Mouse (Mus musculus): ENCODE measurements around the gene Igdcc3. TPM values are rescaled to one million over a fixed set of nuclear protein-coding genes. Genes with fewer than 3 reads are reported as not detected.

Gene Igdcc3
- polyA plus RNA-seq, 1 experiment, result not detected

DNA sequence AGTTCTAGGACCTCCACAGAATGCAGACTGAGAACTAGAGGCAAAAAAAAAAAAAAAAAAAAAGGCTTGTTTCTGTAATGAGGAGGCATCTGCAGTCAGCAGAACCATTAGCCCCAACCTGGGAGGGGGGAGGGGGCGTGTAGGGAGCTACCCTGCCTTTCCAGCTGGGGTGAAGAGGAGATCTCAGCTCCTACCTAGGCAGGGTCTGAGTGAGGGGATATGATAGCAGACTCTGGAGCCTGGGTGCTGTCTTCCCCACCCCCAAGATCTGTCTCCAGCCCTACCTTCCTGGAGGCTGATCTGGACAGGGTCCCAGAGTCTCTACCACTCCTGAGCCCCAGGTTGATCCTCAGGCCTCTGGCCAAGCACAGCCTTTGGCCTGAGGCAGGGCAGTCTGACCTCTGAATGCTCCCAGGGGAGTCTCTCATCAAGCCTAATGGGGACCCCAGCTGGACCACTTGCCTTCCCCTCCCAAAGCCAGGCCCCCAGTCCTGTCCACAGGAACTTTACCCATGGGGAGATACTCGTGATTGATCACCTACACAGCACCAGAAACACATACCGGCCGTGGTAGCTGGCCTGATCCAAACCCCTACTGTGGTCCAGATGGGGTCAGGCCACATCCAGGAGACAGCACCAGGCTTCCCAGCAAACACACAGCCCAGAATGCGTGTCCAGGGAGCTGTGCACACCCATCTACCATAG, 34.4 kb downstream of the Igdcc3 start:
- no peak overlapping the region for H3K4me3 ChIP-seq (replicated peaks; ENCODE audit: control insufficient read depth, low read depth, low read length)
- WGBS, result 66% methylated on average over 5 of the region's 5 CpGs
- H3K4me1 ChIP-seq (ENCODE audit: control insufficient read depth, insufficient read depth, low read length), result no peaks in the 10 kb centered on the region; the same call in 1 of the 2 replicates
- no peak overlapping the region for H3K27ac ChIP-seq (ENCODE audit: control insufficient read depth, insufficient read depth, low read depth, low read length, poor library complexity)
- TF ChIP-seq POLR2A (IDR thresholded peaks at IDR 0.05; ENCODE audit: borderline replicate concordance, control insufficient read depth, low read depth, low read length), result no peak
- TF ChIP-seq CTCF (IDR thresholded peaks at IDR 0.05; ENCODE audit: control insufficient read depth, insufficient read depth, low read length), result no peak

DNA sequence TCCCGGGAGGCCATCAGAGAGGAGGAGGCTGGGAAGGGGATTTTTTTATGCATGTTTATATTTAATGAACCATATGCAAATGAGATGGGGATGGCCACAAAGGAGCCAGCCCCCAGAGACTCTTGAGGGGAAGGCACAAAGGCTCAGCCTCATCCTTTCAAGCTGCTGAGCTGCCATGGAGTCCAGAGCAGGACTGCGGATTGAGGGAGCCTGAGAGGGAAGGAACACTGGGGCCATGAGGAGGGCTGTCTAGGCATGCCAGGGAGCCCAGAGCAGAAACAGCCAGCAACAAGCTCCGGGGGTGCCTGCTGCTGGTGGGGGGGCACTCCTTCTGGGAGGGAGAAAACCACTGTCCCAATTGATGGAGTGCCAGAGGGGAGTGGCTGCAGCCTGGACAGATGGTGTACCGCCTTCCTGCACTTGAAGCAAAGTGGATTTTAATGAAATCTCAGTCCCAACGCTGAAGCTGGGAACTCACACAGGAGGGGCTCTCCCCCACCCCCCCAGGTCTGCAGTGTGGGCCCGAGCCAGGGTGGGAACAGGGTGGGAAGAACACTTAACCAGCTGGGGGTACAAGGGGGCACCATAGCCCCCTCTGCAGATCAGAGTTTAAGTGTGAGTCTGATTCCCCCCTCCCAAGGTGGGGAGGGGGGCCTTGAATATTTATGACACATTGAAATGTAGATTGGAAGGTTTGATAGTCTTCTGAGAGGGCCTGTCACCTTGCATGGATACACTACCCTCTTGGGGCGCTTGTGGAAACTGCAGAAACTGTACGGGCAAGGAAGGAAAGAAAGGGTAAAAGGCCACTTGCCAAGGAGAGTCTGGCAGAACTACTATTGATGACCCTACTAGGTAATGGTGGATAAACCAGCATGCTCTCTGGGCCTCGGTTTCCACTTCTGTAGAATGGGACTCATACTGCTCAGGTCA, 35.2 kb downstream of the Igdcc3 start:
- Histone ChIP-seq H3K4me1 (ENCODE audit: control insufficient read depth, insufficient read depth, low read length) (no peaks in the 10 kb centered on the region; the same call in 1 of the 2 replicates), H3K27ac (ENCODE audit: control insufficient read depth, insufficient read depth, low read depth, low read length, poor library complexity) (no peak overlapping the region), H3K4me3 (replicated peaks; ENCODE audit: control insufficient read depth, low read depth, low read length) (no peak overlapping the region)
- 63% methylated on average over 9 of the region's 9 CpGs for WGBS
- TF ChIP-seq POLR2A (IDR thresholded peaks at IDR 0.05; ENCODE audit: borderline replicate concordance, control insufficient read depth, low read depth, low read length), result no peak
- TF ChIP-seq CTCF (IDR thresholded peaks at IDR 0.05; ENCODE audit: control insufficient read depth, insufficient read depth, low read length), result no peak

DNA sequence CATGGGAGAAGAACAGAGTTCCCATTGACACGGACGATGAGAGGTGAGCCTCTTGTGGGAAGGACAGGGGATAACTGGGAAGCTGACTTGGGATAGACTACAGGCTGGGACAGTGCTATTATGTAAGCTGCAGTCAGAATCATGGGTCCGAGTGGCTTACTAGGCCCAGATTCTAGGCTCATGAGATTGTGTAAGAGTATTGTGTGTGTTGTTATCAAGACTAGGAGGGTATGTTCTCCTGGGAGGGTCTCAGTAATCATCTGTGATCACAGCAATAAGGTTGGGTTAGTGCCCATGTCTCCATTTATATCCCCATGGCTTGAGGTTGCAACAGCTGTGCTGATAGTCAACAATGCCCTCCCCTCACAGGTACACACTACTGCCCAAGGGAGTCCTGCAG, 36.5 kb downstream of the Igdcc3 start:
- TF ChIP-seq CTCF (IDR thresholded peaks at IDR 0.05; ENCODE audit: control insufficient read depth, insufficient read depth, low read length) (no peak), POLR2A (IDR thresholded peaks at IDR 0.05; ENCODE audit: borderline replicate concordance, control insufficient read depth, low read depth, low read length) (no peak)
- WGBS, result 78% methylated on average over 3 of the region's 3 CpGs
- Histone ChIP-seq H3K27ac (ENCODE audit: control insufficient read depth, insufficient read depth, low read depth, low read length, poor library complexity) (no peak overlapping the region), H3K4me3 (replicated peaks; ENCODE audit: control insufficient read depth, low read depth, low read length) (no peak overlapping the region), H3K4me1 (ENCODE audit: control insufficient read depth, insufficient read depth, low read length) (no peaks in the 10 kb centered on the region; the same call in 1 of the 2 replicates)

DNA sequence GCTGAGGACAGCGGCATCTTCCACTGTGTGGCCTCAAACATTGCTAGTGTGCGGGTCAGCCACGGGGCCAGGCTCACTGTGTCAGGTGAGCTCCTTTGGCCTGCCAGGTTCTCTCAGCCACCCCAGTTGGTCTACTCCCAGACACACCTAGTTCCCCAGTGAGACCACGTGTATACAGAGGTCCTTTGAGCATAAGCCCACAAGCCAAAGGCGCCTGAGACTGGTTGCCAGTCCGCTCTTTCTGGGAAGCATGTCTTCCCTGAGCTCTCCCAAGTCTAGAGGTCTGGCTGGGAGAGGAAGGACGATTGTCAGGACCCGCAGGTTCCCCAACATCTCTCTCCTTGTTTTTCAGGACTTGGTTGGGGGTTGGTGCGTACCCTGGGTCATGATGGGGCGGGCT, 36.9 kb downstream of the Igdcc3 start:
- Histone ChIP-seq H3K27ac (ENCODE audit: control insufficient read depth, insufficient read depth, low read depth, low read length, poor library complexity) (no peak overlapping the region), H3K4me3 (replicated peaks; ENCODE audit: control insufficient read depth, low read depth, low read length) (no peak overlapping the region), H3K4me1 (ENCODE audit: control insufficient read depth, insufficient read depth, low read length) (no peaks in the 10 kb centered on the region; the same call in 1 of the 2 replicates)
- 78% methylated on average over 10 of the region's 10 CpGs for WGBS
- TF ChIP-seq CTCF (IDR thresholded peaks at IDR 0.05; ENCODE audit: control insufficient read depth, insufficient read depth, low read length) (no peak), POLR2A (IDR thresholded peaks at IDR 0.05; ENCODE audit: borderline replicate concordance, control insufficient read depth, low read depth, low read length) (no peak)

DNA sequence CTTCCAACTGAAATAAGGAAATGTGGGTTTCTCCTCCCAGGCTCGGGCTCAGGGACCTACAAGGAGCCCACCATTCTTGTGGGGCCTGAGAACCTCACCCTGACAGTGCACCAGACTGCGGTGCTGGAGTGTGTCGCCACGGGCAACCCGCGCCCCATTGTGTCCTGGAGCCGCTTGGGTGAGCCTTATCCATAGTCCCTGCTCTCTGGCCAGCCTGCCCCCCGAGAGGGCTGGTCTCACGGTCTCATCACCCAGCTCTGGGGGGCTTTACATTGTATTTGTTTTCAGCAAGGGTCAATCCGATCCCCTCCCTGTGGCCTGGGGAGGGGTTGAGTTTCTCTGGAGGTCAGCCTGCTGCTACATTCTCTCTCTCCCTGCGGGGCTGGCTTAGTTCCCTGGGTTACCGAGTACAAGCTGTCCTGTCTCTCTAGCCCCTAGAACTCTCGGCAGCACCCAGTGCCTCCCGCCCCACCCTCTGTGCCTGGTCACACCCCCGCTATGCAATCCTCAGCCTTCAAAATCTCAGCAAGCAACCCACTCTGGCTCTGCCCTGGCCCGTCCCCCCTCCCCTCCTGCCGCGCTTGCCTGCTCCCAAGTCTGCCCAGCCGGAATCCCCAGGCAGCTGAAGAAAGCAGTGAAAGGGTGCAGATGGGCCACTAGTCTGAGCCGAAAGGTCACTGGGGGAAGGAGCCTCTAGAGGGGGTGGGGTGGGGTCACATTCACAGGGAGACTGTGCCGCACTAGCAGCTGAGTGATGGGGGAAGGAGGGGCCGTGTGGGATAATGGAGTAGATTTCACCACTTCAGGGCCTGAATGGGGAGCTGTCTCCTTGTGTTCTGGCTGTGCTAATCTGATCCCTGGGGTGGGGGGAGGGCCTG, 37.6 kb downstream of the Igdcc3 start:
- Histone ChIP-seq H3K27ac (ENCODE audit: control insufficient read depth, insufficient read depth, low read depth, low read length, poor library complexity) (no peak overlapping the region), H3K4me1 (ENCODE audit: control insufficient read depth, insufficient read depth, low read length) (no peaks in the 10 kb centered on the region; the same call in 1 of the 2 replicates), H3K4me3 (replicated peaks; ENCODE audit: control insufficient read depth, low read depth, low read length) (no peak overlapping the region)
- TF ChIP-seq CTCF (IDR thresholded peaks at IDR 0.05; ENCODE audit: control insufficient read depth, insufficient read depth, low read length) (no peak), POLR2A (IDR thresholded peaks at IDR 0.05; ENCODE audit: borderline replicate concordance, control insufficient read depth, low read depth, low read length) (no peak)
- WGBS, result 67% methylated on average over 22 of the region's 22 CpGs

DNA sequence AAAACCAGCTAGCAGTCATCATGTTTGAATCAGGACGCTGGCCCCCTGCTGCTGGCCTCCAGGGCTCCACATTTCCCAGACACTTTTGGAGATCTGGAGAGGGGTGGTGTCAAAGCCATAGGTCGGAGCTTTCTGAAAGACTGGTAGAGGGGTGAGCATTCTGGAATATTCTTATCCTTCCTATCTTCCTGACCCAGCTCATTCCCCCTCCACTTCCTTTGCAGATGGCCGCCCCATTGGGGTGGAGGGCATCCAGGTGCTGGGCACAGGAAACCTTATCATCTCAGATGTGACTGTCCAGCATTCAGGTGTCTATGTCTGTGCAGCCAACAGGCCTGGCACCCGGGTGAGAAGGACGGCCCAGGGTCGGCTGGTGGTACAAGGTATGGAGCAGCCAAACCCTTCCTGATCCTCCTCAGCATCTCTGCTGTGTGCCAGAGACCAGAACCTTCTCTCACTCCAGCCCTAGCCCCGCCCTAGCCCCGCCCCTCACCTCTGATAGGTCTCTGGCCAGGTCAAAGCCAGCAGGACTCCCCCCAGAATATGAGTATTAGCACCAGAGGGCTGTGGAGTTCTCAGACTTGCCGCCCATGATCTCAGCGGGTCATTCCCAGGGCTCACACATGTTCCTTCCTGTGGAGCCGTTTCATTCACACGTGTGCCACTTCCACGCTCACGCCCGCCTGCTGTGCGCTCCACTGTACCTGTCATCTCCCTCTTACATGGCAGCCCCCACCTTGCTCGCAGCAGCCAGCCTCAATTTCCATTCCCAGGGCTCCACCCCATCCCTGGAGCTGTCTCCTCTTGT, 39.0 kb downstream of the Igdcc3 start:
- H3K4me1 ChIP-seq (ENCODE audit: control insufficient read depth, insufficient read depth, low read length), result no peaks in the 10 kb centered on the region; the same call in none of the 2 replicates
- H3K4me3 ChIP-seq (replicated peaks; ENCODE audit: control insufficient read depth, low read depth, low read length), result no peak overlapping the region
- H3K27ac ChIP-seq (ENCODE audit: control insufficient read depth, insufficient read depth, low read depth, low read length, poor library complexity), result no peak overlapping the region
- WGBS, result 31% methylated on average over 17 of the region's 17 CpGs
- TF ChIP-seq CTCF (IDR thresholded peaks at IDR 0.05; ENCODE audit: control insufficient read depth, insufficient read depth, low read length), result no peak
- TF ChIP-seq POLR2A (IDR thresholded peaks at IDR 0.05; ENCODE audit: borderline replicate concordance, control insufficient read depth, low read depth, low read length), result no peak

DNA sequence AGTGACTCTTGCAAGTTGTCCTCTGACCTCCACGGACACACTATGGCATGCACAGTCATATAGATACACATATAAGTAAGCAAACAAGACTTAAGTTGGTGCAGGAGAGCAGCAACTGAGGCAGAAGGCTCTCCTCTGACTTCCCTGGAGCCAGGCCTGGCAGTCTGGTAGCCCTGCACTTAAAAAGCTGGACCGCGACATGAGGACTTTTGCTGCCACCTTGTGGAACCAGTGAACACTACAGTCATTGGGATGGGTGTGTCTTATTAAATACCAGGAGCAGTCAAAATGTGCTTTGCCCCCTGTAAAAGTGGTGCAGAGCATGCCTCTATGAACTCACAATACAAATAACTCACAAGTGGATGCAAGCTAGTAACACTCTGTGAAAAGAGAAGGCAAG, 47.6 kb downstream of the Igdcc3 start:
- TF ChIP-seq POLR2A (IDR thresholded peaks at IDR 0.05; ENCODE audit: borderline replicate concordance, control insufficient read depth, low read depth, low read length), result no peak
- peak; percentile 79 for TF ChIP-seq CTCF (IDR thresholded peaks at IDR 0.05; ENCODE audit: control insufficient read depth, insufficient read depth, low read length)
- 19% methylated on average over 3 of the region's 3 CpGs for WGBS
- Histone ChIP-seq H3K27ac (ENCODE audit: control insufficient read depth, insufficient read depth, low read depth, low read length, poor library complexity) (no peak overlapping the region), H3K4me1 (ENCODE audit: control insufficient read depth, insufficient read depth, low read length) (peaks cover 2% of the 10 kb centered on the region), H3K4me3 (replicated peaks; ENCODE audit: control insufficient read depth, low read depth, low read length) (no peak overlapping the region)
